In the genomic region with DNA sequence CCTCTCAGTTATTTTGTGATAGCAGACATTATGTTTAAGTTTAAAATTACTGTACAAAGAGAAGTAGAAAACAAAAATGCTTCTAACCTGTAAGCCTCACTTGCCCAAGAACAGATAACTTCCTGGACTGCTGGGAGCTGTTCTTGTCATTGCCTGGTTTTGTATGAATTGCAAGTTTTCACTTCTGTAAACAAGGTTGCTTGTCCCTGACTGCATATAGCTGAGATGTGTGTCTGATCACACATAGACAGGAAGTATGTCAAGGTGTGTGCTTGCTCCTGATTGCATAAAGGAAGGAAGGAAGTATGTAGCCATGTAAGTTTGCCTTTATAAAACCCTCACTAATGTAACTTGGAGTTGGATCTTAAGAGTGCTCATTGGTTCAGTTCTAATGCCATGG, we compare ENCODE assay signal across 28 mouse cellular contexts.
DNase-seq lines count a peak whose midpoint lies in the region; ATAC-seq and TF ChIP-seq lines count a peak whose summit lies in the region.
"Had no signal": no experiment of that assay in that cellular context is flagged by ENCODE, and none has a peak within 500 bp of the region (broad histone marks: within the 10 kb centered on the region; RNA-seq: fewer than 3 reads in every experiment).

No protein-coding gene starts in this region.

- DNase-seq in liver, postnatal 0 days: no peak
- DNase-seq in liver: no peak
- no peak for DNase-seq in Muller cell, postnatal 12 days (ENCODE audit: inconsistent ontology term)
- DNase-seq: adrenal gland, adult 2 months; adrenal gland, postnatal 14 days; cerebellum, adult 11 months; cerebellum, adult 2 months; cerebellum, adult 9-11 months; cerebellum, postnatal 36 days; embryo, embryonic 11 days; gastrocnemius, postnatal 25 days; heart, adult 2 months; heart, postnatal 14 days; heart, postnatal 4 days had no signal

- H3K4me3 ChIP-seq in liver, postnatal 0 days (ENCODE audit: low read depth, low read length): no peak overlapping the region
- no peak overlapping the region for H3K4me3 ChIP-seq in kidney, embryonic 14.5 days (ENCODE audit: low read length)
- H3K4me3 ChIP-seq: embryonic facial prominence, embryonic 10.5 days; embryonic facial prominence, embryonic 13.5 days; erythroblast, embryonic 14.5 days; forebrain, embryonic 12.5 days; forebrain, embryonic 15.5 days; heart, adult 2 months; heart, embryonic 10.5 days; heart, embryonic 13.5 days had no signal

- no peaks in the 10 kb centered on the region for H3K27me3 ChIP-seq in liver, postnatal 0 days (ENCODE audit: insufficient read depth, low read length)
- no peaks in the 10 kb centered on the region for H3K27me3 ChIP-seq in kidney, embryonic 14.5 days (ENCODE audit: control insufficient read depth, insufficient read depth, low read length)
- H3K27me3 ChIP-seq: embryonic facial prominence, embryonic 13.5 days; forebrain, embryonic 12.5 days; forebrain, embryonic 15.5 days; heart, embryonic 13.5 days had no signal

- peak; percentile 53 for ATAC-seq in liver, postnatal 0 days
- ATAC-seq in granulocyte monocyte progenitor cell, adult 5-6 weeks (replicated peaks; ENCODE audit: poor library complexity, severe bottlenecking): peak; percentile 37; the same call in 1 of the 2 replicates
- ATAC-seq in megakaryocyte progenitor cell, adult 5-6 weeks (replicated peaks; ENCODE audit: poor library complexity): peak; percentile 46
- no peak for ATAC-seq in kidney, embryonic 14.5 days (ENCODE audit: low FRiP score, low TSS enrichment)
- ATAC-seq: forebrain, embryonic 15.5 days; hindbrain, postnatal 0 days; inflammation-experienced regulatory T-cells, adult 6 months; intestine, embryonic 16.5 days had no signal

- no peak for TF ChIP-seq EP300 in liver, postnatal 0 days (IDR thresholded peaks at IDR 0.05; ENCODE audit: low read depth)

- no peak overlapping the region for H3K9ac ChIP-seq in liver, postnatal 0 days (replicated peaks)
- no peak overlapping the region for H3K9ac ChIP-seq in kidney, embryonic 14.5 days (ENCODE audit: low read depth, low read length)
- H3K9ac ChIP-seq: embryonic facial prominence, embryonic 13.5 days; forebrain, embryonic 12.5 days; forebrain, embryonic 15.5 days; heart, embryonic 13.5 days; hindbrain, embryonic 14.5 days had no signal

- H3K9me3 ChIP-seq in liver, postnatal 0 days (ENCODE audit: low read length): no peaks in the 10 kb centered on the region
- no peaks in the 10 kb centered on the region for H3K9me3 ChIP-seq in kidney, embryonic 14.5 days (ENCODE audit: control insufficient read depth, low read length)
- H3K9me3 ChIP-seq: embryonic facial prominence, embryonic 10.5 days; embryonic facial prominence, embryonic 13.5 days; forebrain, embryonic 12.5 days; forebrain, embryonic 15.5 days; heart, embryonic 10.5 days; heart, embryonic 13.5 days had no signal

- H3K4me1 ChIP-seq in liver, postnatal 0 days (ENCODE audit: insufficient read depth): no peaks in the 10 kb centered on the region
- no peaks in the 10 kb centered on the region for H3K4me1 ChIP-seq in kidney, embryonic 14.5 days (ENCODE audit: control insufficient read depth, insufficient read depth, low read length)
- H3K4me1 ChIP-seq: embryonic facial prominence, embryonic 10.5 days; embryonic facial prominence, embryonic 13.5 days; forebrain, embryonic 12.5 days; forebrain, embryonic 15.5 days; heart, embryonic 10.5 days; heart, embryonic 13.5 days had no signal

- no peak overlapping the region for H3K27ac ChIP-seq in liver, postnatal 0 days (ENCODE audit: low read depth)
- no peak overlapping the region for H3K27ac ChIP-seq in kidney, embryonic 14.5 days (ENCODE audit: low read depth, low read length)
- H3K27ac ChIP-seq: embryonic facial prominence, embryonic 10.5 days; embryonic facial prominence, embryonic 13.5 days; forebrain, embryonic 12.5 days; forebrain, embryonic 15.5 days; heart, adult 2 months; heart, embryonic 10.5 days; heart, embryonic 13.5 days; hindbrain, embryonic 14.5 days; hindbrain, postnatal 0 days had no signal

- H3K36me3 ChIP-seq in liver, postnatal 0 days (replicated peaks; ENCODE audit: insufficient read depth, low read length): no peaks in the 10 kb centered on the region
- H3K36me3 ChIP-seq in kidney, embryonic 14.5 days (ENCODE audit: control insufficient read depth, insufficient read depth, low read length): no peaks in the 10 kb centered on the region
- H3K36me3 ChIP-seq: embryonic facial prominence, embryonic 10.5 days; embryonic facial prominence, embryonic 13.5 days; forebrain, embryonic 12.5 days; forebrain, embryonic 15.5 days; heart, embryonic 10.5 days; heart, embryonic 13.5 days had no signal

- no peak overlapping the region for H3K4me2 ChIP-seq in liver, postnatal 0 days (ENCODE audit: low read depth, low read length)
- no peak overlapping the region for H3K4me2 ChIP-seq in kidney, embryonic 14.5 days (replicated peaks; ENCODE audit: low read depth, low read length)
- H3K4me2 ChIP-seq: embryonic facial prominence, embryonic 13.5 days; forebrain, embryonic 12.5 days; forebrain, embryonic 15.5 days; heart, embryonic 13.5 days; hindbrain, embryonic 14.5 days had no signal

- no peak for TF ChIP-seq CTCF in liver, postnatal 0 days (IDR thresholded peaks at IDR 0.05; ENCODE audit: low read depth)
